ENCODE assay signal across 9 mouse cellular contexts in genomic region chr9:66181126-66181825, GRCm38 (mm10). TPM values are rescaled to one million over a fixed set of nuclear protein-coding genes. Genes with fewer than 3 reads are reported as not detected.
A peak's percentile ranks its signal among the peaks of the same experiment; 100 is the strongest.
DNase-seq lines count a peak whose midpoint lies in the region; ATAC-seq lines count a peak whose summit lies in the region.
"Had no signal": no experiment of that assay in that cellular context is flagged by ENCODE, and none has a peak within 500 bp of the region (broad histone marks: within the 10 kb centered on the region; RNA-seq: fewer than 3 reads in every experiment).

No protein-coding gene starts in this region.

- H3K27ac ChIP-seq in lung, embryonic 15.5 days, result peak overlapping the region; percentile 8; the same call in 1 of the 2 replicates
- H3K27ac ChIP-seq: forebrain, embryonic 13.5 days had no signal

- DNase-seq in spleen, adult 12 weeks (ENCODE audit: low spot score), result peak; percentile 50
- no peak for DNase-seq in spleen, adult 18-20 months
- DNase-seq in right cerebral cortex, postnatal 25 days, result no peak
- no peak for DNase-seq in right cerebral cortex, adult 2 months (ENCODE audit: low spot score in 2 of 2)
- DNase-seq: kidney, adult 18-20 months had no signal

- peak; percentile 91 for ATAC-seq in lung, embryonic 15.5 days (ENCODE audit: borderline replicate concordance, extremely low read depth, low FRiP score, low TSS enrichment)
- no peak for ATAC-seq in monocyte, adult 5-6 weeks (replicated peaks; ENCODE audit: insufficient number of reproducible peaks, low FRiP score, low TSS enrichment, poor library complexity, severe bottlenecking)
- ATAC-seq: forebrain, embryonic 13.5 days had no signal

- H3K36me3 ChIP-seq in erythroblast, embryonic 14.5 days (ENCODE audit: control insufficient read depth), result peaks cover 77% of the 10 kb centered on the region
- H3K36me3 ChIP-seq in lung, embryonic 15.5 days, result no peaks in the 10 kb centered on the region

- no peak overlapping the region for H3K9ac ChIP-seq in lung, embryonic 15.5 days
- H3K9ac ChIP-seq: forebrain, embryonic 13.5 days had no signal

- H3K9me3 ChIP-seq in erythroblast, embryonic 14.5 days (ENCODE audit: control insufficient read depth, low read length), result no peaks in the 10 kb centered on the region
- no peaks in the 10 kb centered on the region for H3K9me3 ChIP-seq in lung, embryonic 15.5 days
- H3K9me3 ChIP-seq: forebrain, embryonic 13.5 days had no signal

- 59% methylated on average over 4 of the region's 4 CpGs for WGBS in lung, embryonic 15.5 days

- no peak overlapping the region for H3K4me2 ChIP-seq in lung, embryonic 15.5 days
- H3K4me2 ChIP-seq: forebrain, embryonic 13.5 days had no signal

- H3K27me3 ChIP-seq in erythroblast, embryonic 14.5 days (ENCODE audit: control insufficient read depth), result no peaks in the 10 kb centered on the region
- H3K27me3 ChIP-seq in lung, embryonic 15.5 days, result no peaks in the 10 kb centered on the region
- H3K27me3 ChIP-seq: forebrain, embryonic 13.5 days had no signal

- H3K4me3 ChIP-seq in erythroblast, embryonic 14.5 days (replicated peaks), result peak overlapping the region; percentile 58
- H3K4me3 ChIP-seq in lung, embryonic 15.5 days, result no peak overlapping the region
- H3K4me3 ChIP-seq: forebrain, embryonic 13.5 days had no signal

- H3K4me1 ChIP-seq in erythroblast, embryonic 14.5 days (ENCODE audit: control insufficient read depth), result peaks cover 98% of the 10 kb centered on the region
- H3K4me1 ChIP-seq in lung, embryonic 15.5 days, result peaks cover 28% of the 10 kb centered on the region

RNA-seq across cellular contexts. Expression of gene Dapk2, which starts 23.3 kb away (rescaled TPM):
- polyA plus RNA-seq in erythroblast, embryonic 14.5 days (2012), result 7.8 and 10.8 TPM in 2 replicates
- polyA plus RNA-seq in lung, embryonic 15.5 days (2015; fragmentation: Nextera tagmentation; extraction: Ambion mirVana), result 14.9 and 16.8 TPM in 2 replicates
- 15.3 to 32.1 TPM (median 19.4 TPM) in 3 replicates for total RNA-seq in monocyte, adult 5-6 weeks (2017)

RNA-seq across cellular contexts. Expression of gene Ciao2a, which starts 54.9 kb away (rescaled TPM):
- 2.5 and 3.8 TPM in 2 replicates for polyA plus RNA-seq in erythroblast, embryonic 14.5 days (2012)
- 148 and 149 TPM in 2 replicates for polyA plus RNA-seq in lung, embryonic 15.5 days (2015; fragmentation: Nextera tagmentation; extraction: Ambion mirVana)
- 112 to 213 TPM (median 210 TPM) in 3 replicates for total RNA-seq in monocyte, adult 5-6 weeks (2017)

RNA-seq across cellular contexts. Expression of gene Snx1, which starts 54.9 kb away (rescaled TPM):
- 11.0 and 14.6 TPM in 2 replicates for polyA plus RNA-seq in erythroblast, embryonic 14.5 days (2012)
- polyA plus RNA-seq in lung, embryonic 15.5 days (2015; fragmentation: Nextera tagmentation; extraction: Ambion mirVana), result 117 and 126 TPM in 2 replicates
- 118 to 143 TPM (median 135 TPM) in 3 replicates for total RNA-seq in monocyte, adult 5-6 weeks (2017)

Comparison
In these comparisons a context has a peak if more than half of its experiments do, and no peak if none do; other contexts are left out.
1. RNA of gene Ciao2a, which starts 54.9 kb away (polyA plus RNA-seq): 148 to 149 TPM in lung, embryonic 15.5 days; 2.5 to 3.8 TPM in erythroblast, embryonic 14.5 days; every median in the first group is over 10 times any median in the second.